Mouse (Mus musculus) urinary bladder, postnatal 36 days (tissue): ENCODE measurements around the gene Cyb5r2.

Source experiments
- DNase-seq, 2 experiments: peaks; one replicate each; pipeline ENCODE4 v3.0.0; 2022; ENCODE audit warnings: low spot score in 2 of 2, mixed read lengths in 1 of 2

Gene Cyb5r2

GRCm38 (mm10) chr7:107757308-107758151, at the start of gene Cyb5r2:
Cyb5r2 (minus strand) TSS chr7:107758032.
- peak in 1 of 2 experiments; percentile 33 for DNase-seq

- DNase-seq, result no peak
Observed at GRCm38 (mm10) chr7:107802138-107802537, 44.3 kb upstream of the Cyb5r2 start.

- DNase-seq, result no peak
Observed at GRCm38 (mm10) chr7:107801108-107801507, 43.3 kb upstream of the Cyb5r2 start, which contains the start of gene Ovch2. Ovch2 (minus strand) TSS chr7:107801208.

DNA sequence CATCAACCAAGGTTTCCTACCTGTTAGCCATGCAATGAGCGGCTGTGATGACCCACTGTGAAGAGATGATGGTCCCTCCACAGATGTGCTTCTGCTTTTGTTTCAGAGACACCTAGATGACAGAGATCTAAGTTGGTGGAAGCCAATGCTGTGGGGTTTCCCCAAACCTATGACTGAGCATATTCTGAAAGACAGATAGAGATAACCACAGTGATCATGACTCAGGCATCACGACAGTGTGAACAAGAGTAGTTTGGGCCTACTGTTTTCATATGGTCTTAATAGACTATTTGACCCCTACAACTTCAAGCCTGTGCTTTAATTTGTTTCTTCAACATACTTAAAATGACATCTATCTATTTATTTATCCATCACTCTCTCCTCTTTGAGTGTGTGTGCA, 38.7 kb upstream of the Cyb5r2 start:
- DNase-seq, result no peak

- no peak for DNase-seq
Observed at GRCm38 (mm10) chr7:107787977-107788620, 30.3 kb upstream of the Cyb5r2 start.

GRCm38 (mm10) chr7:107779611-107780010, 21.8 kb upstream of the Cyb5r2 start:
- DNase-seq, result no peak

GRCm38 (mm10) chr7:107778216-107778615, 20.4 kb upstream of the Cyb5r2 start:
- DNase-seq, result no peak

DNA sequence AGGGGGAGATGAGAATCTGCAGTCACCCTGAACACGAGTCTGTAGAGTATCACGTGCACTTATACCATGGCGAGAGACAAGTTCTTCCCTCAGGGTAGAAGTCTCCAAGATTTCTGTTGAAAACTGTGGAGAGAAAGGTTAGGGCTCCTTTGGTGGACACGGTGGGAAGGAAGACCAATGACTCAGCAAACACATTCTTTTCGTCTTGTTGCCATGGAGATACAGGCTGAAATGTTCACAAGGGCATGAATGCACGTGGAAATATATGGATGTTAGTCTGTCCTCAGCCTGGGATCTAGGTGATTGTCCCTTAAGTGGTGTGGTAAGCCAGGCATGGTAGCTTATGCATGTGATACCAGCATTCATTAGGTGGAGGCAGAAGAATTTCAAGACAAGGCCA, 13.0 kb upstream of the Cyb5r2 start:
- DNase-seq, result no peak

DNA sequence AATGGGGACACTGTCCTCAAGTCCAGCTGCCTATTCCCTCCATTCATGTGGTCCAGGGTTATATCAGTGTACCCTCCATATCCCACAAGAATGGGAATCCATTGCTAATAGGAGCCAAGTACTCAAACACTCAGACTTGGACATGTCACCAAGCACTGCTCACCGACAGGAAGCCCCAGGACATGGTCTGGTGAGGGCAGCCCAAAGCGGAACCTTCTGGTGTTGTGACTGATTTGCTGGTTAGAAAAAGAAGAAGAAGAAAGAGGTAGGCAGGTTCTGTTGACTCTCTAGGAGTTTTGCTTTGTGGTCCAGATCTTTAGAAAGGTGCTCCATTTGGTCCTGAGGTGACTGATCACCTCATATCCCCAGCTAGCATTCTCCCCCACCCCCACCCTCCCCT, 1.1 kb downstream of the Cyb5r2 start:
- no peak for DNase-seq

- no peak for DNase-seq
Observed at GRCm38 (mm10) chr7:107755905-107756304, 1.9 kb downstream of the Cyb5r2 start.

DNA sequence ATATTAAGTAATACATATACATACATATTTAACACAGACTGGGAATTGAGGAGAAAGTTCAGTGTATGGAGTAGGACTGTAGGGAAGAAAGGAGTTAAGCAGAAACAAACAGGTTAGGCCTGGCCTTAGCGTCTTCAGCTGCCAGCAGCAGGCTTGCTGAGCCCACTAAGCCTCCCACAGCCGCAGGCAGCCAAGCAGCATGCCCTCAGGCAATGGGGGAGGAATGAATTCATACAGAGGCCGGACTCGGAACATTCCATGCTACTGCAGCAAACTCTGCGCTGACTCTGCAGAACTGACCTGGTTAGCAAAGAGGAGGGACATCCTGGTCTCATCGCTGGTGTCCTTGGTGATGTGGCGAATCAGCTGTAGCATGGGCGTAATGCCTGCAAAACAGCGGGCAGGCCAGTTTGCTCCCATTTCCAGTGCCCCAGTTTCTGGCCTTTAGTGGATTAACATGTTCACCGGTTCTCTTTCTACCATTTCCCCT, 5.8 kb downstream of the Cyb5r2 start:
- no peak for DNase-seq

GRCm38 (mm10) chr7:107749721-107750120, 8.1 kb downstream of the Cyb5r2 start:
- no peak for DNase-seq

GRCm38 (mm10) chr7:107749270-107749669, 8.6 kb downstream of the Cyb5r2 start:
- DNase-seq, result no peak

- DNase-seq, result peak in 1 of 2 experiments; percentile 35
Observed at GRCm38 (mm10) chr7:107747954-107748353, 9.9 kb downstream of the Cyb5r2 start.

DNA sequence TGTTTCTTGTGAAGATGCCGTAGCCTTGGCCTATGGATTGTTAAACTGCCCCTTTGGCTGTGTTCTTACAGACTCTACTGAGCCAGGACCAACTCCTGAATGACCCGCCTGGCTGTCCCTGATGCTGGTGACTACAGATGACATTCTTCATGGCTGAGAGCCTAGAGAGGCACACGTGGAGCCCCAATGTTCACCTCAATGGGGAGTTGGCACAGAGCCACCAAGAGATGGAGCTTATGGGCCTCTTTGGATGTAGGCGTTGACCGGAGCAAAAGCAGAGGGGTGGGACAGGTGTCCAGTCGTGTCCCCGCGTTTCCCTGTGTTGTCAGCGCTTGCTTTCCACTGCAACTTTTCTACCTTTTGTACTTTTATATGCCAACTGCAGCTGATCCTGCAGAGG, 10.4 kb downstream of the Cyb5r2 start:
- DNase-seq, result no peak

DNA sequence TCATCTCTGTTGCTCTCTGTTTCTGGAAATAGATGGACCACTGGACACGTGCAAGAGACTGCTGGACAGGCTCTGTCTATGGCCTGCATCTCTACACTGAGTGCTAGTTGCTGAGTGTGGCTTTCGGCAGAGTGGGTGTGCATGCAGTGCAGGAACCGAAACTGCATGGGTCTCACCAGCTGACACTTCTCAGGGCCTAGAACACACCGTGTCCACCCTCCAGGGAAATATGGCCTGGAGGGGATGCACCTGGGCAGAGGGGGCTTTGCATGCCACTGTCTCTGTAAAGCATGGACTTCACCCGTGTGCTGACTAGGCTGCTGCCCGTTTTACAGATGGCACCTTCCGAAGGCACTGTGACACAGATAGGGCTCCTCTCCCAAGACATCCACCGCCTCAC, 11.8 kb downstream of the Cyb5r2 start:
- no peak for DNase-seq

- DNase-seq, result no peak
Observed at GRCm38 (mm10) chr7:107745111-107745510, 12.7 kb downstream of the Cyb5r2 start.

GRCm38 (mm10) chr7:107744454-107744853, 13.4 kb downstream of the Cyb5r2 start:
- no peak for DNase-seq

DNA sequence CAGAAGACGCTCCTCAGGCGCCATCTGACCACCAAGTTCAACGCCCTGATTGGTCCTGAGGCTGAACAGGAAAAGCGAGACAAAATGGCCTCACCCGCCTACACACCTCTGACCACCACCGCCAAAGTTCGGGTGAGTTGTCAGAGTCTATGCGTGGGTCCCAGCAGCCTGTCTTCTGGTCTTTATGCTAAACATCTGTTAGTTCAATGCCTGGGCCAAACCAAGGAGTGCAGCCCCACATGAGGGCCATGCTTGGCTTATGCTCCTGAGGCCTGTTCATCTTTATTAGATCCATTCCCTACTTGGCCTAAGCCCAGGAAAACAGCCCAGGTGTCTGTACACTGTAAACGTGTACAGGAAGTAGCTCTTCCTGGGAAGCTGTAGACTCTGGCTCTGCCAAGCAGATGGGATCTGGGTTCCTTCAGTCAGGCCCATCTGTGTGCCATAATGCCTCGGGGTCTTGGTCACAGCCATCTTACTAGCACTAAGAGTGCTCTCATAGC, 14.8 kb downstream of the Cyb5r2 start:
- DNase-seq, result no peak

- DNase-seq, result no peak
Observed at GRCm38 (mm10) chr7:107738726-107739125, 19.1 kb downstream of the Cyb5r2 start.

DNA sequence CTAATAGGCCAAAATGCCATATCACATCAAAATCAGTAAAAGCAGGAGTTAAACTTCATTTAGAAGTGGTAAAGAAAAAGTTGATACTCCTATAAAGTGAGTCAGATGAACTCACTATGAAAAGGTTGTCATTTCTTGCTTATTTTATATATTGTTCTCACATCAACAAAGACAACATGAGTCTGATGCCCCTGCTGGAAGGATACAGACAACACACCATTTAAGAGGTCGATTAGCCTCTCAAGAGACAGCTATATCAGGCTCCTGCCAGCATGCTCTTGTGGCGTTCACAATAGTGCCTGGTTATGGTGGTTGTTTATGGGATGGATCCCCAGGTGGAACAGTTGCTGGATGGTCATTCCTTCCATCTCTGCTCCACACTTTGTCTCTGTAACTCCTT, 24.7 kb downstream of the Cyb5r2 start:
- DNase-seq, result no peak

DNA sequence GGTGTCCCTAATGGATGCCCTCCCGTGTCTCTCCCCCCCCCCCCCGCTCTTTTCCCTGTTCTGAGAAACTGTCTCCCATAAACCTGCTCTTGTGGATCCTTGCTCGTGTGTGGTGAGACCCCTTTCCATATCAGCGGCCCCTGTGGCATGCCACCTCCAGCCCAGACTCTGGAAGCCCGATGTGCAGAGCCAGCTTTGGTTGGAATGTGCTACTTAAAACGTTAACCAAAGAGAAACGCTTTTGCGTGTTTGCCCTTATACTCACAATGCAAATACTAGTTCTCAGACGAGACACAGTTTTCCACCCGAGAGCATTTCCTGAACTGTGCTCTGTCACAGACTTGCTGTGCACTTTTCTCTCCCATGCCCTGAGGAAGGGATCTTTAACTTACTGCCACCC, 27.2 kb downstream of the Cyb5r2 start:
- no peak for DNase-seq

- no peak for DNase-seq
Observed at GRCm38 (mm10) chr7:107727538-107727937, 30.3 kb downstream of the Cyb5r2 start.
